Mouse (Mus musculus) ES-Bruce4 (cell line): Measurements from ENCODE around the gene Lsm14a.

ENCODE experiments used
- CTCF ChIP-seq: IDR thresholded peaks from one replicate; pipeline ENCODE4 v1.8.1; 2011; ENCODE audit warnings: low read depth, low read length
- EP300 ChIP-seq: IDR thresholded peaks from 2 replicates; pipeline ENCODE4 v1.6.1; 2011; ENCODE audit warnings: low read depth, low read length; ENCODE audit not compliant: insufficient read depth
- POLR2A ChIP-seq: IDR thresholded peaks from one replicate; pipeline ENCODE4 v1.8.1; 2011; ENCODE audit warnings: low read length; ENCODE audit not compliant: insufficient read depth

GRCm38 (mm10) chr7:34348011-34348410 is 45.1 kb downstream of the Lsm14a start:
- no peak for TF ChIP-seq EP300
- TF ChIP-seq POLR2A = no peak
- TF ChIP-seq CTCF = no peak
